Mouse (Mus musculus) MEL (cell line): ENCODE data around the gene Rprm. TPM values are rescaled to one million over a fixed set of nuclear protein-coding genes. Genes with fewer than 3 reads are reported as not detected.

ENCODE experiments used
- DNase-seq: peaks from one replicate; pipeline ENCODE4 v3.0.0; 2011; ENCODE audit warnings: low read depth, low spot score
- H3K27ac ChIP-seq: 2 replicates; pipeline ENCODE4 v1.5.1; 2012; ENCODE audit warnings: low read depth, mild to moderate bottlenecking, control low read depth, low read length, moderate library complexity; ENCODE audit not compliant: control insufficient read depth
- H3K27me3 ChIP-seq, 2 experiments: fragments of 150-350 bp in 1 of 2; sonication (generic) in 1 of 2; 2 replicates each; pipeline ENCODE4 v1.6.1; 2012; ENCODE audit warnings: low read length in 2 of 2, mild to moderate bottlenecking in 2 of 2, improper control_type of control experiment in 1 of 2, moderate library complexity in 1 of 2; ENCODE audit not compliant: insufficient read depth in 2 of 2, control insufficient read depth in 1 of 2
- H3K36me3 ChIP-seq, 2 experiments: 2 replicates each; pipeline ENCODE4 v1.6.1; 2012 to 2014; ENCODE audit warnings: low read length in 2 of 2, improper control_type of control experiment in 1 of 2, inconsistent platforms in 1 of 2, mild to moderate bottlenecking in 1 of 2; ENCODE audit not compliant: insufficient read depth in 2 of 2, control insufficient read depth in 1 of 2
- H3K4me1 ChIP-seq, 2 experiments: fragments of 150-350 bp in 1 of 2; sonication (generic) in 1 of 2; 2 replicates each; pipeline ENCODE4 v1.6.1; 2012; ENCODE audit warnings: low read length in 2 of 2, improper control_type of control experiment in 1 of 2, mild to moderate bottlenecking in 1 of 2; ENCODE audit not compliant: insufficient read depth in 2 of 2, control insufficient read depth in 1 of 2
- H3K4me3 ChIP-seq, 2 experiments: fragments of 150-350 bp in 1 of 2; sonication (generic) in 1 of 2; 2 replicates each; pipeline ENCODE4 v1.5.1; 2012; ENCODE audit warnings: low read depth in 2 of 2, low read length in 2 of 2, mild to moderate bottlenecking in 2 of 2, moderate library complexity in 2 of 2, control low read depth in 1 of 2, improper control_type of control experiment in 1 of 2; ENCODE audit not compliant: control insufficient read depth in 1 of 2, insufficient read depth in 1 of 2
- H3K79me2 ChIP-seq: 2 replicates; pipeline ENCODE4 v1.6.1; 2012; ENCODE audit warnings: mild to moderate bottlenecking, low read length, moderate library complexity; ENCODE audit not compliant: control insufficient read depth, poor library complexity, insufficient read depth
- H3K9ac ChIP-seq: 2 replicates; pipeline ENCODE4 v1.6.1; 2012; ENCODE audit warnings: low read depth, mild to moderate bottlenecking, control low read depth, low read length, moderate library complexity; ENCODE audit not compliant: control insufficient read depth, poor library complexity, severe bottlenecking
- H3K9me3 ChIP-seq: fragments of 150-350 bp; sonication (generic); replicated peaks from 2 replicates; pipeline ENCODE4 v1.6.1; 2012; ENCODE audit warnings: mild to moderate bottlenecking, low read length, improper control_type of control experiment, moderate library complexity; ENCODE audit not compliant: insufficient read depth
- CHD2 ChIP-seq: IDR thresholded peaks from 2 replicates; pipeline ENCODE4 v1.6.1; 2011; ENCODE audit warnings: low read length, improper control_type of control experiment
- CTCF ChIP-seq, 3 experiments: IDR thresholded peaks in 2 of 3; conservative IDR thresholded peaks in 1 of 3; 2 replicates each; pipeline ENCODE4 v1.5.1; 2011 to 2012; ENCODE audit warnings: low read length in 3 of 3, low read depth in 2 of 3, mild to moderate bottlenecking in 2 of 3, improper control_type of control experiment in 1 of 3, inconsistent platforms in 1 of 3, mixed read lengths in 1 of 3, moderate library complexity in 1 of 3; ENCODE audit not compliant: control insufficient read depth in 1 of 3, insufficient read depth in 1 of 3, poor library complexity in 1 of 3, severe bottlenecking in 1 of 3
- E2F4 ChIP-seq: IDR thresholded peaks from 2 replicates; pipeline ENCODE4 v1.6.1; 2011; ENCODE audit warnings: low read depth, low read length, improper control_type of control experiment, borderline replicate concordance
- ELF1 ChIP-seq: IDR thresholded peaks from 2 replicates; pipeline ENCODE4 v1.6.1; 2014; ENCODE audit warnings: low read depth, mild to moderate bottlenecking, inconsistent platforms, low read length, improper control_type of control experiment, moderate library complexity
- EP300 ChIP-seq, 2 experiments: IDR thresholded peaks; 2 replicates each; pipeline ENCODE4 v1.6.1; 2011; ENCODE audit warnings: improper control_type of control experiment in 2 of 2, low read length in 2 of 2, low read depth in 1 of 2, mild to moderate bottlenecking in 1 of 2
- ETS1 ChIP-seq: IDR thresholded peaks from 2 replicates; pipeline ENCODE4 v1.6.1; 2012; ENCODE audit warnings: low read depth, mild to moderate bottlenecking, inconsistent platforms, low read length, improper control_type of control experiment, moderate library complexity
- GABPA ChIP-seq: IDR thresholded peaks from 2 replicates; pipeline ENCODE4 v1.6.1; 2012; ENCODE audit warnings: low read depth, mild to moderate bottlenecking, inconsistent platforms, low read length, improper control_type of control experiment, moderate library complexity
- GATA1 ChIP-seq: IDR thresholded peaks from 2 replicates; pipeline ENCODE4 v1.6.1; 2011; ENCODE audit warnings: low read depth, low read length, improper control_type of control experiment
- KAT2A ChIP-seq: conservative IDR thresholded peaks from 2 replicates; pipeline ENCODE4 v1.6.1; 2012; ENCODE audit warnings: low read depth, low read length, improper control_type of control experiment, inconsistent platforms
- MAFK ChIP-seq: IDR thresholded peaks from 2 replicates; pipeline ENCODE4 v1.6.1; 2011; ENCODE audit warnings: low read depth, mild to moderate bottlenecking, low read length, improper control_type of control experiment, borderline replicate concordance
- MAX ChIP-seq: IDR thresholded peaks from 2 replicates; pipeline ENCODE4 v1.6.1; 2011; ENCODE audit warnings: low read length, improper control_type of control experiment
- MXI1 ChIP-seq: IDR thresholded peaks from 2 replicates; pipeline ENCODE4 v1.6.1; 2011; ENCODE audit warnings: mild to moderate bottlenecking, low read depth, low read length, improper control_type of control experiment
- MYB ChIP-seq: IDR thresholded peaks from 2 replicates; pipeline ENCODE4 v1.6.1; 2011; ENCODE audit warnings: mild to moderate bottlenecking, low read depth, low read length, improper control_type of control experiment
- NELFE ChIP-seq: IDR thresholded peaks from 2 replicates; pipeline ENCODE4 v1.6.1; 2011; ENCODE audit warnings: low read depth, low read length, improper control_type of control experiment
- NRF1 ChIP-seq: IDR thresholded peaks from 2 replicates; pipeline ENCODE4 v1.6.1; 2014; ENCODE audit warnings: low read depth, mild to moderate bottlenecking, inconsistent platforms, low read length, improper control_type of control experiment, moderate library complexity; ENCODE audit not compliant: poor library complexity, insufficient read depth, severe bottlenecking
- POLR2A ChIP-seq, 2 experiments: IDR thresholded peaks; 2 replicates each; pipeline ENCODE4 v1.6.1; 2011 to 2012; ENCODE audit warnings: low read length in 2 of 2, mild to moderate bottlenecking in 2 of 2, control low read depth in 1 of 2, improper control_type of control experiment in 1 of 2, low read depth in 1 of 2, moderate library complexity in 1 of 2; ENCODE audit not compliant: control insufficient read depth in 1 of 2, insufficient read depth in 1 of 2, poor library complexity in 1 of 2
- POLR2AphosphoS2 ChIP-seq: IDR thresholded peaks from 2 replicates; pipeline ENCODE4 v1.6.1; 2011; ENCODE audit warnings: low read length, improper control_type of control experiment
- RAD21 ChIP-seq: IDR thresholded peaks from 2 replicates; pipeline ENCODE4 v1.6.1; 2011; ENCODE audit warnings: mild to moderate bottlenecking, low read depth, low read length, improper control_type of control experiment
- SMC3 ChIP-seq: IDR thresholded peaks from 2 replicates; pipeline ENCODE4 v1.6.1; 2011; ENCODE audit warnings: low read depth, low read length, improper control_type of control experiment
- TAL1 ChIP-seq: IDR thresholded peaks from 2 replicates; pipeline ENCODE4 v1.6.1; 2012; ENCODE audit warnings: mild to moderate bottlenecking, inconsistent platforms, low read length, moderate library complexity, mixed read lengths
- TBP ChIP-seq: IDR thresholded peaks from 2 replicates; pipeline ENCODE4 v1.8.0; 2011; ENCODE audit warnings: low read depth, low read length, improper control_type of control experiment
- TCF12 ChIP-seq: IDR thresholded peaks from 2 replicates; pipeline ENCODE4 v1.6.1; 2014; ENCODE audit warnings: low read depth, mild to moderate bottlenecking, inconsistent platforms, low read length, improper control_type of control experiment, moderate library complexity
- USF1 ChIP-seq: IDR thresholded peaks from 2 replicates; pipeline ENCODE4 v1.6.1; 2014; ENCODE audit warnings: low read depth, mild to moderate bottlenecking, inconsistent platforms, low read length, improper control_type of control experiment, moderate library complexity
- ZC3H11A ChIP-seq: IDR thresholded peaks from 2 replicates; pipeline ENCODE4 v1.6.1; 2012; ENCODE audit warnings: low read depth, mild to moderate bottlenecking, inconsistent platforms, low read length, improper control_type of control experiment
- ZMIZ1 ChIP-seq: IDR thresholded peaks from 2 replicates; pipeline ENCODE4 v1.6.1; 2012; ENCODE audit warnings: low read depth, mild to moderate bottlenecking, inconsistent platforms, low read length, improper control_type of control experiment, moderate library complexity
- ZNF384 ChIP-seq: IDR thresholded peaks from 2 replicates; pipeline ENCODE4 v1.6.1; 2012; ENCODE audit warnings: low read depth, mild to moderate bottlenecking, inconsistent platforms, low read length, improper control_type of control experiment
- polyA plus RNA-seq, 2 experiments: library from polyadenylated mRNA; stranded (reverse) in 1 of 2; unstranded in 1 of 2; fragments of >175 nt in 1 of 2; fragments of >200 nt in 1 of 2; gene quantifications; 2 replicates each; pipeline versions ENCODE4 v1.2.1 to v1.2.4; 2012; ENCODE audit warnings: low replicate concordance in 2 of 2, low read depth in 1 of 2; ENCODE audit not compliant: insufficient read length in 2 of 2, insufficient read depth in 1 of 2, missing spikeins in 1 of 2
- total RNA-seq: library from RNA; depleted of rRNA; stranded (reverse); fragments of 300-350 nt; gene quantifications from 2 replicates; pipeline ENCODE4 v1.2.3, GENCODE M21; 2012

Rprm gene
- total and polyA plus RNA-seq, 3 experiments, result not detected

- H3K4me1 ChIP-seq, result no peaks in the 10 kb centered on the region
- no peak for TF ChIP-seq NELFE
- no peak for TF ChIP-seq E2F4
- no peak for TF ChIP-seq TCF12
- TF ChIP-seq RAD21, result no peak
- no peak for TF ChIP-seq GATA1
- no peak for TF ChIP-seq TBP
- no peak for TF ChIP-seq MAX
- no peak for TF ChIP-seq SMC3
- no peak for TF ChIP-seq ELF1
- TF ChIP-seq ZC3H11A, result no peak
- no peak for TF ChIP-seq ETS1
- TF ChIP-seq GABPA, result no peak
- TF ChIP-seq POLR2AphosphoS2, result no peak
- no peak for TF ChIP-seq CHD2
- TF ChIP-seq CTCF (IDR thresholded peaks at IDR 0.05 in 2 of 3, conservative IDR thresholded peaks at IDR 0.05 in 1 of 3; ENCODE audit: control insufficient read depth in 1 of 3, insufficient read depth in 1 of 3, low read depth in 2 of 3, low read length in 3 of 3, poor library complexity in 1 of 3, severe bottlenecking in 1 of 3), result no peak
- TF ChIP-seq NRF1, result no peak
- no peak for TF ChIP-seq USF1
- no peak for TF ChIP-seq KAT2A
- no peak for TF ChIP-seq TAL1
- TF ChIP-seq MAFK, result no peak
- no peak overlapping the region for H3K27ac ChIP-seq
- H3K79me2 ChIP-seq, result no peaks in the 10 kb centered on the region
- H3K9me3 ChIP-seq, result no peaks in the 10 kb centered on the region
- no peak overlapping the region for H3K9ac ChIP-seq
- DNase-seq, result no peak
- H3K36me3 ChIP-seq, result no peaks in the 10 kb centered on the region
- H3K4me3 ChIP-seq, result no peak overlapping the region
- no peaks in the 10 kb centered on the region for H3K27me3 ChIP-seq
Measured at GRCm38 (mm10) chr2:54084737-54085429, 469 bp downstream of the Rprm start.

GRCm38 (mm10) chr2:54083861-54084736, 1.3 kb downstream of the Rprm start:
- no peaks in the 10 kb centered on the region for H3K4me1 ChIP-seq
- H3K27me3 ChIP-seq, result no peaks in the 10 kb centered on the region
- no peaks in the 10 kb centered on the region for H3K9me3 ChIP-seq
- TF ChIP-seq POLR2A (IDR thresholded peaks at IDR 0.05; ENCODE audit: control insufficient read depth in 1 of 2, insufficient read depth in 1 of 2, low read depth in 1 of 2, low read length in 2 of 2, poor library complexity in 1 of 2) (no peak), CHD2 (no peak), MXI1 (no peak), ZNF384 (no peak), GABPA (no peak), MYB (no peak), EP300 (IDR thresholded peaks at IDR 0.05; ENCODE audit: low read depth in 1 of 2, low read length in 2 of 2) (no peak), ZMIZ1 (no peak)
- H3K36me3 ChIP-seq, result no peaks in the 10 kb centered on the region
- H3K27ac ChIP-seq, result no peak overlapping the region
- H3K79me2 ChIP-seq, result no peaks in the 10 kb centered on the region
- no peak for DNase-seq
- H3K4me3 ChIP-seq, result no peak overlapping the region
- H3K9ac ChIP-seq, result no peak overlapping the region
